Mouse (Mus musculus) neural tube, embryonic 15.5 days (tissue): ENCODE measurements around the gene Sos2. TPM values are rescaled to one million over a fixed set of nuclear protein-coding genes. Genes with fewer than 3 reads are reported as not detected.

Experiments used
- microRNA-seq: library from miRNA; unstranded; fragments of <30 nt; microRNA quantifications from one replicate; pipeline ENCODE4, GENCODE M21; 2017
- polyA plus RNA-seq: library from polyadenylated mRNA; unstranded; fragments of >200 nt; fragmentation: Nextera tagmentation; extraction: Ambion mirVana; gene quantifications from 2 replicates; pipeline ENCODE4 v1.2.1, GENCODE M21; 2015

The Sos2 gene
- polyA plus RNA-seq, 1 experiment from 2014 or later, result 12.4 TPM

Small RNAs within 50 kb of the gene (microRNA-seq; reads per million reads assigned to microRNA genes)
- gene Gm23018, result not detected

Other genes starting within 250 kb of the Sos2 start
- 28.8 and 30.5 TPM in 2 replicates for gene Vcpkmt, start 98.8 kb downstream of the Sos2 start, polyA plus RNA-seq
- gene L2hgdh, start 43.0 kb upstream of the Sos2 start, polyA plus RNA-seq, result 12.6 and 13.4 TPM in 2 replicates
- 37.6 and 40.3 TPM in 2 replicates for gene Atp5s, start 43.1 kb upstream of the Sos2 start, polyA plus RNA-seq
- gene Cdkl1, start 109.4 kb upstream of the Sos2 start, polyA plus RNA-seq, result 9.3 and 11.9 TPM in 2 replicates
- 122 and 155 TPM in 2 replicates for gene Atl1, start 210.8 kb upstream of the Sos2 start, polyA plus RNA-seq
- gene Map4k5, start 211.3 kb upstream of the Sos2 start, polyA plus RNA-seq, result 25.4 and 25.8 TPM in 2 replicates